Mouse (Mus musculus): Measurements from ENCODE around the gene Has3. TPM values are rescaled to one million over a fixed set of nuclear protein-coding genes. Genes with fewer than 3 reads are reported as not detected.

Gene Has3
- polyA plus RNA-seq (2012), result not detected in 2 replicates

DNA sequence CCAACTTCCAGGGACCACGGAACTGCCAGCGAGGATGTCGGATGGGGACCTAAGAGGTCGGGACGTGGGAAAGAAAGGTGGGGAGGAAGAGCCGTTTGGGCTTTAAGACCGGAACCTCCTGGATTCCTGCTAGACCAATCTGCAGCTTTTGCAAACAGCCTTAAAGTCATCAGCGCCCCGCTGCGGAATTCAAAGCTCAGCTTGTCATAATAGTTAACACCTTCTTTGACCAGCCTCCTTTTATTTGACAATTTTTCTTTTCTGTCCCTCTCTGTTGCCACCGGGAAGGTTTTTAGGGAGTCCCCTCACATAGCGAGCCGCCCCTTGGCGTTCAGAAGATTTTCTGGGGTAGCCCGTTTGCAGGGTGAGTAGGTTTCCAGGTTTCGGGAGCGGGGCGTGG is at the start of gene Has3:
Has3 (plus strand) TSS at position 192 of the 400 bp plus-strand sequence.
- TF ChIP-seq GATA1 (IDR thresholded peaks at IDR 0.05; ENCODE audit: low read length) (no peak), TAL1 (IDR thresholded peaks at IDR 0.05; ENCODE audit: low read length) (no peak)
- H3K4me1 ChIP-seq (ENCODE audit: control insufficient read depth), result no peaks in the 10 kb centered on the region
- H3K27me3 ChIP-seq (ENCODE audit: control insufficient read depth), result peaks cover 78% of the 10 kb centered on the region
- H3K36me3 ChIP-seq (ENCODE audit: control insufficient read depth), result peaks cover 9% of the 10 kb centered on the region
- H3K9me3 ChIP-seq (ENCODE audit: control insufficient read depth, low read length), result peaks cover 4% of the 10 kb centered on the region; the same call in 1 of the 2 replicates
- peak within 1 kb of the TSS; percentile 14 for H3K4me3 ChIP-seq (replicated peaks)

DNA sequence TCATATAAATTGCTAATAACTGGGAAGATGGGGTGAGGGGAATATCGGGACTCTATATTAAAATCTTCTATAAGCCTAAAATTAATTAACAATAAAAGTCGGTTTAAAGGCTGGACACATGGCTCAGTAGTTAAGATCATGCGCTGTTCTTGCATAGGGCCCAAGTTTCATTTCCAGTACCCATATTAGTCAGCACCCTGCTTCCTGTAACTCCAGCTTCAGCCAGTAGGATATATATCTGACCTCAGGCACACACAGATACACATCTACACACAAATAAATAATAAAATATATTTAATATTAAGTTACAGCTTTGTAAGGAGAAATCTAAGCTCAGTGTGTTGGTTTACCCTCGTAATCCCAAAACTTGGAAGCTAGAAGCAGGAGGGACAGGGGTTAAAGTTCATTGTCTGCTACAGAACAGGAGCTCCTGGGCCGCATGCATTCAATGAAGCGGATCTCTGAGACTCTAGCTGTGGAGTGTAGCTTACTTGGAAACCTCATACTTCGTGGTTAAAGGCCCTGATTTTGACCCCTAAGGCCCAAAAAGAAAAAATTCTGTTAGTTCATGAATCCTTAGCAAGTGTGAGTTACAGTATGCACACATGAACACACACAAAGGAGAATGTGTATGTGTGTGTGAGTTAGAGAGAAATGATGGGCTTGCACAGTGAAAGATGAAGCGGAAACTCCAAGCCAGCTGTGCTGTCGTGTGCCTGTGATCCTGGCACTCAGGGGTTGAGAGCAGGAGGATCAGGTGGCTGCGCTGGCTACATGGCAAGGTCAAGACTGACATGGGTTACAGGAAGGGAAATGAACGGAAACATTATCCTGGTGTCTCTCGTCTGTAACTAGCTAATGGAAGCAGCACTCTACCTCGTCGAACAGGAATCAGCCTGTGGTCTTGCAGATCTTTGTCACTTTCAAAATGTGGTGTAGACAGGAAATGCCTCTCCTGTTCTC is 49.2 kb upstream of the Has3 start:
- H3K4me1 ChIP-seq (ENCODE audit: control insufficient read depth), result no peaks in the 10 kb centered on the region
- H3K27me3 ChIP-seq (ENCODE audit: control insufficient read depth), result no peaks in the 10 kb centered on the region
- TF ChIP-seq TAL1 (IDR thresholded peaks at IDR 0.05; ENCODE audit: low read length) (no peak), GATA1 (IDR thresholded peaks at IDR 0.05; ENCODE audit: low read length) (no peak)
- peaks cover 2% of the 10 kb centered on the region; the same call in 1 of the 2 replicates for H3K36me3 ChIP-seq (ENCODE audit: control insufficient read depth)
- H3K4me3 ChIP-seq (replicated peaks), result no peak overlapping the region
- no peaks in the 10 kb centered on the region for H3K9me3 ChIP-seq (ENCODE audit: control insufficient read depth, low read length)

DNA sequence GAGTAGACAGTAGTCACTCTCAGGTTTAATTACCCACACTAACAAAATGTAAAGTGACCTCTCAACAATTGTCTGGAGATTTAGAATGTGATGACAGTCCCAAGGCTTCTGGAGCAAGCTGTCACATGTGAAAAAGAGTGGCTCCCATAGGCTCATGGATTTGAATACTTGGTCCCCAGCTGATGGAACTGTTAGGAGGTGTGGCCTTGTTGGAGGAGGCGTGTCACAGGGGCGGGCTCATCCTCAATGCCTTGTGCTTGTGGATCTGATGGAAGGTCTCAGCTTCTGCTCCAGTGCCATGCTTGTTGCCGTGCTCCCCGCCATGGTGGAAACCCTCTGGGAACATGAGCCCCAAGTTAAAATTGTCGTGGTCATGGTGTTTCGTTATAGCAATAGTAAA is 41.1 kb upstream of the Has3 start:
- Histone ChIP-seq H3K27me3 (ENCODE audit: control insufficient read depth) (no peaks in the 10 kb centered on the region), H3K9me3 (ENCODE audit: control insufficient read depth, low read length) (no peaks in the 10 kb centered on the region), H3K4me1 (ENCODE audit: control insufficient read depth) (no peaks in the 10 kb centered on the region), H3K36me3 (ENCODE audit: control insufficient read depth) (no peaks in the 10 kb centered on the region), H3K4me3 (replicated peaks) (no peak overlapping the region)
- TF ChIP-seq GATA1 (IDR thresholded peaks at IDR 0.05; ENCODE audit: low read length) (no peak), TAL1 (IDR thresholded peaks at IDR 0.05; ENCODE audit: low read length) (no peak)

DNA sequence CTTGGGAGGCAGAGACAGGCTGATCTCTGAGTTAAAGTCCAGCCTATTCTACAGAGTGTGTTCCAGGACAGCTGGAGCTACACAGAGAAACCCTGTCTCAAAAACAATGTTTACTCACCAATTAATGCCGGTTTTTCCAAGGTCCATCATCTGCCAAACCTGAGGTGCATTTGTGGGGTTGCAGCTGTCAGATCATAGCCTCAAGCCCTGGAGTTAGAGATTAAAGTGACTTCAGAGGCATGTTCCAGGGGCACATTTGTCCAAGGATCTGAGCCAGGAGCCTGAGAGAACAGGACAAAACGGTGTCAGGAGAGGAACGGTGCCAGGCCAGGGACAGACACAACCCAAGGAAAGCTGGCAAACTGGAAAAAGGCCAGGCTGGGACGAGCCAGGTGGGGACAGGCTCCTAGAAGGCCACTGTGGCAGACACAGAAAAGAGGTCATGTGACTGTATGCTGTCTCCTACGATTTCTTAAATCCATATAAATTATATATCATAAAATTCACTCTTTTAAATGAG is 40.5 kb upstream of the Has3 start:
- no peaks in the 10 kb centered on the region for H3K27me3 ChIP-seq (ENCODE audit: control insufficient read depth)
- no peaks in the 10 kb centered on the region for H3K9me3 ChIP-seq (ENCODE audit: control insufficient read depth, low read length)
- H3K36me3 ChIP-seq (ENCODE audit: control insufficient read depth), result no peaks in the 10 kb centered on the region
- H3K4me3 ChIP-seq (replicated peaks), result no peak overlapping the region
- TF ChIP-seq GATA1 (IDR thresholded peaks at IDR 0.05; ENCODE audit: low read length) (no peak), TAL1 (IDR thresholded peaks at IDR 0.05; ENCODE audit: low read length) (no peak)
- no peaks in the 10 kb centered on the region for H3K4me1 ChIP-seq (ENCODE audit: control insufficient read depth)

DNA sequence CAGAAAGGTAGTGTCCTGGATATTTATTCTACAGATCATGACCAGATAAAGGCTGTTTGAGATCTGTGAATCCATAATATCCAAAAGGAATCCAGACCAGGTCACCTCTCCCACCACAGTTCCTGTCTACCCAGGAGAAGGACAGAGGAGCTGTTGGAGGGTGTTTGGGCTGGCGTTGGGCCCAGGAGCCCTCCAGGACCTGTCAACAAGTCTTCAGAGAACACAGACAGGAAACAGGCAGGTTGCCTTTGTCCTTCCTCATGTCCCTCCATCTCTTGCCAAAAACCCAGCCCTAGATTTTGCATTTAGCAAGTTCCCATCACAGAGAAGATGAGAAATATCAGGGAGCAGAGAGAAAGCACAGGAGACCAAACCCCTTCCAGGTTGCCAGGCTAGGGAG is 35.1 kb upstream of the Has3 start:
- Histone ChIP-seq H3K27me3 (ENCODE audit: control insufficient read depth) (no peaks in the 10 kb centered on the region), H3K36me3 (ENCODE audit: control insufficient read depth) (no peaks in the 10 kb centered on the region), H3K4me1 (ENCODE audit: control insufficient read depth) (no peaks in the 10 kb centered on the region), H3K9me3 (ENCODE audit: control insufficient read depth, low read length) (no peaks in the 10 kb centered on the region), H3K4me3 (replicated peaks) (no peak overlapping the region)
- TF ChIP-seq GATA1 (IDR thresholded peaks at IDR 0.05; ENCODE audit: low read length), result no peak
- TF ChIP-seq TAL1 (IDR thresholded peaks at IDR 0.05; ENCODE audit: low read length), result no peak

DNA sequence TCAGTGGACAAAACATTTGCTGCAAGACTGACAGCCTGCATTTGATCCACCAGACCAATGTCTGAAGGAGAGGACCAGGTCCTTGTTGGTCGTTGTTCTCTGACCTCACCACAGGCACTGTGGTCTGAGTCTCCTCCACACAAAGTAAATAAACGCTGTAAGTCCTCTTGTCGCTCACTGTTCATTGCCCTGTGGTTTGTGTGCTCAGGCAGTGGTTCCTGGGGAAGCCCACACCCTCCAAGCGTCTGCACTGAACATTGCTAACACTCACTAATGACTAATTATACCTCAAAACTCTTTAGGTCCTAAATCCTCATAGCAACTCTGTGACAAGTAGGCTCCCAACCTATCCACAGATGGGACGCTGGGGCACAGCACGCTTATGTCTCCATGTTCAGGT is 33.5 kb upstream of the Has3 start:
- Histone ChIP-seq H3K9me3 (ENCODE audit: control insufficient read depth, low read length) (no peaks in the 10 kb centered on the region), H3K36me3 (ENCODE audit: control insufficient read depth) (no peaks in the 10 kb centered on the region), H3K4me1 (ENCODE audit: control insufficient read depth) (no peaks in the 10 kb centered on the region), H3K27me3 (ENCODE audit: control insufficient read depth) (no peaks in the 10 kb centered on the region), H3K4me3 (replicated peaks) (no peak overlapping the region)
- TF ChIP-seq GATA1 (IDR thresholded peaks at IDR 0.05; ENCODE audit: low read length), result no peak
- TF ChIP-seq TAL1 (IDR thresholded peaks at IDR 0.05; ENCODE audit: low read length), result no peak

DNA sequence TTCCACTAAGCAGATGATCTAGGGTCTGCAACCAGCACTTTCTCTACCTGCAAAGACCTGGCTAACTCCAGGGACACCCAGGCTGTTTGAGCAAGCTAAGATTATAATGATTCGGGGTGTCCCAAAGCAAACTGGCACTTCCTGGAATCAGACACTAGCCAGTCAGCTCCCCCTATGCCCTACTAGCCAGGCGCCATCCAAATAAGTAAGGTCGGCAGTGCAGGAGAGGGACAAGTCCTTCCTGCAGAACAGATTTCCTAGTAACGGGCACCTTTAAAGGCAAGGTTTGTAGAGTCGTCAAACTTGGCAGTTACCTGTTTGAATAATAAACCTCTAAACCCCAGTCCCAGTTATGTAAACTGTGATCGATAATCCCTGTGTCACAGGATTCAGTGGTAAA is 31.2 kb upstream of the Has3 start:
- Histone ChIP-seq H3K9me3 (ENCODE audit: control insufficient read depth, low read length) (no peaks in the 10 kb centered on the region), H3K27me3 (ENCODE audit: control insufficient read depth) (no peaks in the 10 kb centered on the region), H3K4me1 (ENCODE audit: control insufficient read depth) (no peaks in the 10 kb centered on the region), H3K36me3 (ENCODE audit: control insufficient read depth) (no peaks in the 10 kb centered on the region), H3K4me3 (replicated peaks) (no peak overlapping the region)
- TF ChIP-seq TAL1 (IDR thresholded peaks at IDR 0.05; ENCODE audit: low read length), result no peak
- TF ChIP-seq GATA1 (IDR thresholded peaks at IDR 0.05; ENCODE audit: low read length), result no peak

DNA sequence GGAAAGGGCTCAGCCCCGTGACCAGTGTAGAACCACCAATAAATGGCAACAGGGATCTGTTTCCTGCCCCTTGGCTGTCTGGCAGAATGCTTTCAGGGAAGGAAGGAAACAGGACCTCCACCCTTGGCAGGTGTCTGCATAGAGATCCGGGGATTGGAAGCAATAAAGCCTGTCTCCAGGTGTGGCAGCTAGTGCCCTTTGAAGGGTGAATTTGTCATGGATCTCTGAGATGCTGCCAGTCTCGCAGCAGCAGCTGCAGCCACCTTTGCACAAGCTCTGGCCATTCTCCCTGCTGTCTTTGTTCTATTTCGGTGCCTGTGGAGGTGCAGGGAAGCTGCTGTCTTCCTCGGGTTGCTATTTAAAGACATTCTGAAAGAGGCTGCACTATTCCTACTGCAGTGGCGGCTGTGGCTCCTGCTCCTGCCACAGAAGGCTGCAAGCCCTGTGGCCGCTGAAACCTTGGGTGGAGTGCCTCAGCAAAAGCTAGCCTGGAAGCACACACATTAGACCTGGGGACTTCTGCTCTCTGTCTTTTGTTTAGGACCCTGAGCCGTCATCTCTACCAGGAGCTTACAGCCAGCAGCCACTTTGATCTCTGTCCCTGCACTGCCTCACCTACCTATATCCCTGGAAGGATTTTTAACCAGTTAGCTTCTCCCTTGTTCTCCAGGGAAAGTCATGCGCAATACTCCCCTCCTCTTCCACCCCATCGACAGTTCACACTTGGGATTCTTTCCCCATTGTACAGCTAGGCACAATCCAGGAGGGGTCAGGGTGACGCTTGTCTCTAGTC is 30.6 kb upstream of the Has3 start:
- H3K9me3 ChIP-seq (ENCODE audit: control insufficient read depth, low read length), result no peaks in the 10 kb centered on the region
- H3K4me3 ChIP-seq (replicated peaks), result no peak overlapping the region
- TF ChIP-seq GATA1 (IDR thresholded peaks at IDR 0.05; ENCODE audit: low read length) (no peak), TAL1 (IDR thresholded peaks at IDR 0.05; ENCODE audit: low read length) (no peak)
- H3K27me3 ChIP-seq (ENCODE audit: control insufficient read depth), result no peaks in the 10 kb centered on the region
- H3K36me3 ChIP-seq (ENCODE audit: control insufficient read depth), result no peaks in the 10 kb centered on the region
- H3K4me1 ChIP-seq (ENCODE audit: control insufficient read depth), result no peaks in the 10 kb centered on the region

DNA sequence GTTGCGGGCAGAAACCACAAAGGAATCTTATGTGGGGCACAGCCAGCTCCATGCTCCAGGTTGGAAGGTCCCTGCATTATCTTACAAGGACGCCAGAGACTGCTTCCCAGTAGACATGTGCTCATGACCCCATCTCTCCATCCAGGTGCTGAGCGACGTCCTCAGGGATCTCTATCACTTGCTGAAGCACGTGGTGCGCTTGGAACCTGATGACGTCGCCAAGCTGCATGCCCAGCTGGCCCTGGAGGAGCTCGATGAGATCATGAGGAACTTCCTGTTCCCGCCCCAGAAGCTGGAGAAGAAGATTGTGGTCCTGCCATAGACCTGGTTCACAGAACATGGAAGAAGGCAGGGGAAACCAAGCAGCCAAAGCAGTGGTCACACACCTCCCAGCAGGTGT is 20.0 kb upstream of the Has3 start:
- Histone ChIP-seq H3K4me3 (replicated peaks) (no peak overlapping the region), H3K27me3 (ENCODE audit: control insufficient read depth) (no peaks in the 10 kb centered on the region), H3K9me3 (ENCODE audit: control insufficient read depth, low read length) (no peaks in the 10 kb centered on the region), H3K4me1 (ENCODE audit: control insufficient read depth) (no peaks in the 10 kb centered on the region), H3K36me3 (ENCODE audit: control insufficient read depth) (no peaks in the 10 kb centered on the region; the same call in 1 of the 2 replicates)
- no peak for TF ChIP-seq TAL1 (IDR thresholded peaks at IDR 0.05; ENCODE audit: low read length)
- TF ChIP-seq GATA1 (IDR thresholded peaks at IDR 0.05; ENCODE audit: low read length), result no peak
